Mouse (Mus musculus) frontal cortex, adult 2 months (tissue): ENCODE measurements at regions not wholly inside any gene's neighbourhood (a gene's known extent, or its start where the extent isn't known, plus 50 kb on each side); places are given as distances from the start of the nearest gene placed in this dataset.

Experiments
- DNase-seq, 2 experiments: peaks; one replicate each; pipeline ENCODE4 v3.0.0; 2022; ENCODE audit warnings: low spot score in 1 of 2; ENCODE audit errors: extremely low spot score in 1 of 2

DNA sequence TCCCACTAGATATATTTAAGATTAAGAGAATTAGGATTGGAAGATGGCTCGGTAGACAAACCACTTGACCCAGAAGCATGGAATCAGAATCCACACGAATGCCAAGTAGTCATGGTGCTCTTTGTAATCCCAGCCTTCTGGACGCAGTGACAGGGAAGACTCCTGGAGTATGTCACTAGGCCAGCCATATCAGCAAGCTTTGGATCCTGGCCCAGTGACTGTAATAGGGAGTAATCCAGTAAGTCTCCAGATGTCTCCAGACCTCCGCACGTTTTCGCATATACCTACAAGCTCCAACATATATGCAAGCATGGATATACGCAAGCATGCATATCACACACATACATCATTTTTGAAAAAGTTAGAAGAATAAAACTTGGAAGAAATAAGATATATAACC is 73.9 kb upstream of the H2afz start:
- no peak for DNase-seq

DNA sequence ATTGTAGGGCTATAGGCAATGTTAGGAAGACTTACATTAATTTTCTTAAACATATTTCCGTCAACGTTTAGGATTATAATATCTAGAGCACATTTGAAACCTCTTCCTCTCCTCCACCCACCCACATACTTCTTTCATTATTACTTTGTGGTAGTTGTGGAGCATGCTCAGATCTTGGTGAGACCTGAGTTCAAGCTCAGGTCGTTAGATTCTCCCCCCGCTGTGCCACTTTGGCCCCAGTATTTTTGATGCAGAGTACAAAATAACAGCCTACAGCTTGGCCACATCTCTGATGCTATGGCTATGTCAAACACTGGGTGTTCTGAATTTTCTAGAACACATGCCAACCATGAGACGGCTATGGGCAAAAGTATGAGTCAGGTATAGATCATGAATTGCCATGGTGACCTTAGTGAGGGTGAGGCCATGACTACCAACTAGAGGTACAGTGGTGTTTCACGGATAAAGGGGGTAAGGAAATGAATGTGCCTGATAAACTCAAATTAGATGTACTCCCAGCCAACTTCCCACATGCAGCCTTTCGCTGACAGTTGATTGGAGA is 68.5 kb upstream of the H2afz start:
- no peak for DNase-seq

- no peak for DNase-seq
Measured at GRCm38 (mm10) chr3:137798769-137799168, 65.5 kb upstream of the H2afz start.

DNA sequence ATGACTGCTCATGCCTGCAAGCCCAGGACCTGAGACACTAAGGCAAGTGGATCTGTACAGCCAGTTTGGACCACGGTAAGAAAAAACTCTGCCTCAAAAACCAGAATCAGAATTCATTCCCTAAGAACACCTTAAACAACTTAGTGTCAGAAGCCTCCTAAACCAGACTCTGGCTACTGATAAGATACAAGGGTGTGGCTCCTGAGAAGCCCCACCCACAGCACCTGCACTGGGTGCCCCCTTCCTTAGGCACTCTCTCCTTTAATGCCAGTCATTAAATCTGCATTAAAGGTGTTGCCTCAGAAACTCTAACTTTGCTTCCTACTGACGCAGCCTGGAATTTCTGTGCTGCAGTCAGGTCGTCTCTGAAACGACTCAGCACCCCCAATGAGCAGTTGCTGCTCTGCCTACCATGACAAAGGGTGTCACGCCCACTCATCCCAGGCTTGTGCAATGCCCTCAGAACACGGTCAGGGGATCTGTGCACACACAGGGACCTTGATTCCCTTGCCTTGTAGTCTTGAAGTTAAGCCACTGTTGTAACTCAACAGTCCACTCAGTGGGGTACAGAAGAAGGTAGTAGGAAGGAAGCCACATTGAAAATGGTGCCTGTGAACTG is 62.8 kb upstream of the H2afz start:
- DNase-seq = no peak

- no peak for DNase-seq
Measured at GRCm38 (mm10) chr3:137807423-137807822, 56.9 kb upstream of the H2afz start.

- DNase-seq = no peak
Measured at GRCm38 (mm10) chr3:137807913-137808684, 56.2 kb upstream of the H2afz start.

GRCm38 (mm10) chr3:137810123-137810522 is 54.2 kb upstream of the H2afz start:
- no peak for DNase-seq
